Mouse (Mus musculus) limb, embryonic 13.5 days (tissue): Measurements from ENCODE around the gene Armc7. TPM values are rescaled to one million over a fixed set of nuclear protein-coding genes. Genes with fewer than 3 reads are reported as not detected.
"Not testable (repeated sequence)": the region's sequence is repeated elsewhere in the genome, so short reads cannot be mapped to it uniquely, and the experiment has no call there.

ENCODE experiments used
- ATAC-seq: fragments of 200-750 bp; cut with Nextera tagmentation; 2 replicates; pipeline ENCODE4 v1.8.0; 2017; ENCODE audit warnings: low read depth, moderate number of reproducible peaks, moderate TSS enrichment; ENCODE audit not compliant: low FRiP score
- H3K27ac ChIP-seq: fragments of 300-500 bp; sonication (generic); 2 replicates; pipeline ENCODE4 v1.5.1; 2015; ENCODE audit warnings: inconsistent platforms, mild to moderate bottlenecking, moderate library complexity
- H3K27me3 ChIP-seq: fragments of 300-500 bp; sonication (generic); 2 replicates; pipeline ENCODE4 v1.6.1; 2015; ENCODE audit warnings: mild to moderate bottlenecking, inconsistent platforms
- H3K36me3 ChIP-seq: fragments of 300-500 bp; sonication (generic); 2 replicates; pipeline ENCODE4 v1.6.1; 2015; ENCODE audit warnings: inconsistent platforms, mild to moderate bottlenecking, moderate library complexity
- H3K4me1 ChIP-seq: fragments of 300-500 bp; sonication (generic); 2 replicates; pipeline ENCODE4 v1.6.1; 2015; ENCODE audit warnings: inconsistent platforms
- H3K4me2 ChIP-seq: fragments of 300-500 bp; sonication (generic); replicated peaks from 2 replicates; pipeline ENCODE4 v1.6.1; 2015; ENCODE audit warnings: inconsistent platforms, mild to moderate bottlenecking, moderate library complexity
- H3K4me3 ChIP-seq: fragments of 300-500 bp; sonication (generic); 2 replicates; pipeline ENCODE4 v1.5.1; 2015; ENCODE audit warnings: moderate library complexity, mild to moderate bottlenecking, inconsistent platforms
- H3K9ac ChIP-seq: fragments of 300-500 bp; sonication (generic); 2 replicates; pipeline ENCODE4 v1.6.1; 2015; ENCODE audit warnings: mild to moderate bottlenecking, inconsistent platforms
- H3K9me3 ChIP-seq: fragments of 300-500 bp; sonication (generic); 2 replicates; pipeline ENCODE4 v1.6.1; 2016; ENCODE audit warnings: inconsistent platforms
- WGBS: fragments of 180-500 bp; shearing (Covaris S2); methylation state at CpG from one replicate; pipeline ENCODE4 v1.1.7; 2015; 5-methylcytosine and 5-hydroxymethylcytosine counted together
- polyA plus RNA-seq: library from polyadenylated mRNA; unstranded; fragments of >200 nt; fragmentation: Nextera tagmentation; extraction: Ambion mirVana; gene quantifications from 2 replicates; pipeline ENCODE4 v1.2.1, GENCODE M21; 2015

Armc7 gene
- polyA plus RNA-seq, 1 experiment from 2014 or later: 9.3 TPM

DNA sequence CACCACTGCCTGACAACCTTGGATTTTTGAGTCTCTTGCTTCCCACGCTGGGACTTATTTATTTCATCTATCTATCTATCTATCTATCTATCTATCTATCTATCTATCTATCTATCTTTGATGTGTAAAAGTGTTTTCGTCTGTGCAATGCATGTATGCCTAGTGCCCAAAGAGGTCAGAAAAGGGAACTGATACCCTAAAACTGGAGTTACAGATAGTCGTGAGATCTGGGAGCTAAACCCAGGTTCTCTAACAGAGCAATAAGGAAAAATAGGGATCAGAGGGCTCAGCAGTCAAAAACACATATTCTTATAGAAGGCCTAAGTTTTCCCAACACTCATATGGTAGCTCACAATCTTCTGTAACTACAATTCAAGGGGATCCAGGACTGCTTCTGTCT is 44.1 kb downstream of the Armc7 start:
- Histone ChIP-seq H3K9me3 (no peaks in the 10 kb centered on the region), H3K27me3 (no peaks in the 10 kb centered on the region), H3K36me3 (peaks cover 25% of the 10 kb centered on the region), H3K27ac (no peak overlapping the region), H3K4me3 (no peak overlapping the region), H3K4me2 (no peak overlapping the region), H3K4me1 (no peaks in the 10 kb centered on the region), H3K9ac (no peak overlapping the region)
- ATAC-seq: no peak
- 86% methylated on average over 3 of the region's 3 CpGs for whole genome bisulfite sequencing

DNA sequence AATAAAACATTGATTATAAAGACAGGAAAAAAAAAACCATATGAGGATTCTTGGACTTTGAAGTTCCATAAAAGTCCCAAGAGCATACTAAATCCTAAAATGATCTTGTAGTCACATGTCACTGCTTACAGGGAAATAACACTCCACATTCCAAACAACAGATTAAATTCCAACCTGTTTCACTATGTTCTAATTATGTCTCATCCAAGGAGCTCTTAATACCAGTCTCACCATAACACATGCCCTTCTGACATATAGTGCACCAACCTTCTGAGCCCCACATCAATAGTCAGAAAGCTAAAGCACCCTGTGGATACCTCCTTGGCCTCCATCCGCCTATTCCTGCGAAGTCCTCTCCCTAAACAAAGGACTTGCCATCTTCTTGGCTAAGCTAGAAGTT is 44.8 kb downstream of the Armc7 start:
- no peaks in the 10 kb centered on the region for H3K4me1 ChIP-seq
- no peak overlapping the region for H3K4me3 ChIP-seq
- no peaks in the 10 kb centered on the region for H3K27me3 ChIP-seq
- no peak overlapping the region for H3K27ac ChIP-seq
- no peak overlapping the region for H3K4me2 ChIP-seq
- no peaks in the 10 kb centered on the region for H3K9me3 ChIP-seq
- 74% methylated on average over 2 of the region's 2 CpGs for WGBS
- peaks cover 31% of the 10 kb centered on the region for H3K36me3 ChIP-seq
- ATAC-seq: no peak
- H3K9ac ChIP-seq: no peak overlapping the region

DNA sequence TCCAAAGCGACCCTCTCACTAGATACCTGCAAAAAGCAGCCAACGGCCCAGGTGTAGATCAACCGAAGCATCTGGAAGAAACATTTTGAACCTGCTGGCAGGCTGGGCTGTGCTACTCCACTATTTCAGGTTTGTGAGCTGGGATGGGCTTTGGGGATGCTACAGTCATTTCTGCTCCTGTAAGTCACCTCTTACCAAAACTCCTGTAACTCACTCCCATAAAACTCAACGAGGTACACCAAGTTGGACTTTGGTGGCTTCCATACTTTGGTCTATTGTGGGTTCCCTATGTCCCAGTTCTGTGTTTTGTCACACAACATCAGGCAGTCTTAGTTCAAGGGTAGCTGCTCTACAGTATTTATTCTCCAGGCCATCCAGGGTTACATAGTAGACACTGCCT is 45.6 kb downstream of the Armc7 start:
- Histone ChIP-seq H3K4me1 (no peaks in the 10 kb centered on the region), H3K4me2 (no peak overlapping the region), H3K27ac (no peak overlapping the region), H3K4me3 (no peak overlapping the region), H3K36me3 (peaks cover 40% of the 10 kb centered on the region), H3K27me3 (no peaks in the 10 kb centered on the region), H3K9ac (no peak overlapping the region), H3K9me3 (no peaks in the 10 kb centered on the region)
- 77% methylated on average over 4 of the region's 4 CpGs for WGBS
- ATAC-seq: no peak

DNA sequence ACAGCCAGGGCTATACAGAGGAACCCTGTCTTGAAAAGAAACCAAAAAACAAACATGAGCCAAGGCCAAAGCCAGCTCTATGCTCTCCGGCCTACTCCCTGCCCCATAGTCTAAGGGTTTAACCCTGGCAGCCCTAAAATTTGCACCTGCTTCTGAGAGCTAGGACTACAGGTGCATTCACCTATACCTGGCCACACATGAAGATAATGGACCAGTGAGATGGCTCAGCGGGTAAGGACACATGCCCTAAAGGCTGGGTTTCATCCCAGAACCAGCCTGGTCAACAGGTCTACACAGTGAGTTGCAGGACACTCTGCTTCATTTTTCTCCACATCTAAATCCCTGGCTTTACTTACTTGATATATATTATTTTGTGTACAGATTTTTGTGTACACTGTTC is 46.8 kb downstream of the Armc7 start:
- ATAC-seq: no peak

DNA sequence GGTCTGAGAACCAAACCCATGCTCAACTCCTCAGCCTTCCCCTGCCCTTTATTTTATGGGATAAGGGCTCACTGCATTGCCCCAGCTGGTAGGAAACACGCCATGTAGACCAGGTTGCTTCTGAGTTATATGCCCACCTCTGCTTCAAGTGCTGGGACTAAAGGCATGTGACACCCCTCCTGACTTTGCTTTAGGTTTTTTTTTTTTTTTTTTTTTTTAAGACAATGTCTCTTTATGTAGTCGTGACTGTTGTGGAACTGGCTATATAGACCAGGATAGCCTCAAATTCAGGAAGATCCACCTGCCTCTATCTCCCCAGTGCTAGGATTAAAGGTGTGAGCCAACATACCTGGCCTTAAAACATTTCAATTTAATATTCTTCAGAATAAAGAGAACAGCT is 47.2 kb downstream of the Armc7 start:
- H3K9me3 ChIP-seq: no peaks in the 10 kb centered on the region
- 77% methylated on average over 2 of the region's 2 CpGs for WGBS
- H3K27me3 ChIP-seq: no peaks in the 10 kb centered on the region
- no peak overlapping the region for H3K27ac ChIP-seq
- H3K4me2 ChIP-seq: no peak overlapping the region
- no peak overlapping the region for H3K4me3 ChIP-seq
- ATAC-seq: no peak
- H3K9ac ChIP-seq: no peak overlapping the region
- no peaks in the 10 kb centered on the region for H3K4me1 ChIP-seq
- H3K36me3 ChIP-seq: peaks cover 56% of the 10 kb centered on the region

More for the DNA sequence above, 46.8 kb downstream of the Armc7 start:
- no peak overlapping the region for H3K4me3 ChIP-seq
- H3K9ac ChIP-seq: no peak overlapping the region
- H3K4me1 ChIP-seq: no peaks in the 10 kb centered on the region
- 94% methylated on average over 2 of the region's 2 CpGs for WGBS
- no peaks in the 10 kb centered on the region for H3K9me3 ChIP-seq
- H3K27ac ChIP-seq: no peak overlapping the region
- H3K36me3 ChIP-seq: peaks cover 52% of the 10 kb centered on the region
- no peaks in the 10 kb centered on the region for H3K27me3 ChIP-seq
- H3K4me2 ChIP-seq: no peak overlapping the region

DNA sequence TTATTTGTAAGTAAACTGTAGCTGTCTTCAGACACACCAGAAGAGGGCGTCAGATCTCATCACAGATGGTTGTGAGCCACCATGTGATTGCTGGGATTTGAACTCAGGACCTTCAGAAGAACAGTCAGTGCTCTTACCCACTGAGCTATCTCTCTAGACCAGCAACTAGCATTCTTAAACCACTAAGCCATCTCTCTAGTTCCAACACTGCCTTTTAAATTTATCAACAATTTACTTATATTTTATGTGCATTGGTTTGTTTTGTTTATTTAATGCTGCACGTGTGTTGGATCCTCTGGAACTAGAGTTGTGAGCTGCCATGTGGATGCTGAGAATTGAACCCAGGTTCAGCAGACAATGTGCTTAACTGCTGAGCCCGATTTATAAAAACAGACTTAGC is 51.0 kb downstream of the Armc7 start:
- H3K9ac ChIP-seq, ATAC-seq, H3K9me3 ChIP-seq, H3K27ac ChIP-seq, H3K4me1 ChIP-seq, H3K27me3 ChIP-seq, H3K4me2 ChIP-seq, H3K4me3 ChIP-seq: not testable (repeated sequence)
- WGBS: 83% methylated on average over 3 of the region's 3 CpGs
- peaks cover 89% of the 10 kb centered on the region for H3K36me3 ChIP-seq

DNA sequence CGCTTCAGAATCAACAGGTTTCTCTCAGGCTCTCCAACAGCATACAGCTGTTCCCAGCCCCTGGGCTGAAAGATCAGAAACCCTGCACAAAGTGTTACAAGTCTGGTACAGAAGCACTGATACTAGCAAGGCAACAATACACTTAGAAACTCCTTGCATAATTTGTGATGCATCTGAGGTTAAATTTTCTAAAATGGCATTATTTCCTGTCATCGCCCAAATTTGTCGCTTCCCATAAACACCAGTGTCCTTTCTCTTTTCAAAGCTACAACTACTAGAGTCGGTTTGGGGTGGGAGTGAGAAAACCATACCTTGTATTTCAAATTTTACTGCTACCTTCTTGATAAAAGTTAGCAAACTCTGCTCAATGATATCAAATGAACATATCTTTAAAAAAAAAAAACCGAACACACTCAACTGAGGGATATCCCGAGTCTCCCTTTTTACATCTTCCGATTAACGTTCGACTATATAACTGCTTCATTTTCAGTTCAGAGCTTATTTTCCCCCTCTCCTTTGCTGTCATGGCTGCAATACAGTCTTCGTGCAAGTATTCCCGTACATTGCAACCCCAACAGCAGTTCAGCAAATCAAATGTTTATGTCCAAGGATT is 59.4 kb downstream of the Armc7 start:
- no peaks in the 10 kb centered on the region for H3K27me3 ChIP-seq
- 6% methylated on average over 11 of the region's 11 CpGs for WGBS
- H3K4me3 ChIP-seq: peak overlapping the region; percentile 84
- peaks cover 24% of the 10 kb centered on the region for H3K4me1 ChIP-seq
- no peak for ATAC-seq
- H3K27ac ChIP-seq: peak overlapping the region; percentile 100
- H3K36me3 ChIP-seq: peaks cover 42% of the 10 kb centered on the region
- peak overlapping the region; percentile 98 for H3K9ac ChIP-seq
- no peaks in the 10 kb centered on the region for H3K9me3 ChIP-seq
- peak overlapping the region; percentile 82 for H3K4me2 ChIP-seq

DNA sequence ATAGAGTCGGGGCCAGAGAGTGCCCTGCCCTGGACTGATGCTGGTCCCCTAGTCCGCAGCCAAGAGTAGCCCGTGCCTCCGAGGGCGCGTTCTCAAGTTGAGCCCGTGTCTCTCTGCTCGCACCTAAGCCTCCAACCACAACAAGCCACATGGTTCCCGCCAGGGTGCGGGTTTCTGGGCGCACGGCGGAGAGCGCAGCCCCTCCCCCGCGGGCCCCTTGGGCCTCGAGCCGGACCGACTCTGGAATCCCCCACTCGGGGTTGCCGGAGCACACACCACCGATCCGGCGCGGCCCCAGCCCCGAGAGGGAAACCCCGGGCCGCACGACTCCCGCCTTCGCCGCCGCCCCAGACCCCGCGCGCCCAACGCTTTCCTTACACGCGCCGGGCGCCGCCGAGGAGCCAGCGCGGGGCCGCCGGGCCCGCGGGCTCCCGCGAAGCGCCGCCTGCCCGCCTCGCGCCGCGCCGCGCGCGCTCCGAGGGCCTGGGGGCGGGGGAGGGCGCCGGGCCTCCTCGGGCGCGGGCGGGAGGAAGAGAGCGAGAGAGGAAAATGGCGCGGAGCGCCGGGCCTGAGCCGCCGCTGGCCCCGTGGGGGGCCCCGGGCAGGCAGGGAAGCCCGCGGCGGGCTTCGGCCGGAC is 60.1 kb downstream of the Armc7 start:
- Histone ChIP-seq H3K4me2 (peak overlapping the region; percentile 82), H3K27ac (peak overlapping the region; percentile 100), H3K27me3 (no peaks in the 10 kb centered on the region), H3K4me3 (peak overlapping the region; percentile 84), H3K4me1 (peaks cover 24% of the 10 kb centered on the region), H3K36me3 (peaks cover 36% of the 10 kb centered on the region), H3K9ac (peak overlapping the region; percentile 98), H3K9me3 (no peaks in the 10 kb centered on the region)
- peak; percentile 75 for ATAC-seq
- under 1% methylated on average over 65 of the region's 84 CpGs for WGBS

DNA sequence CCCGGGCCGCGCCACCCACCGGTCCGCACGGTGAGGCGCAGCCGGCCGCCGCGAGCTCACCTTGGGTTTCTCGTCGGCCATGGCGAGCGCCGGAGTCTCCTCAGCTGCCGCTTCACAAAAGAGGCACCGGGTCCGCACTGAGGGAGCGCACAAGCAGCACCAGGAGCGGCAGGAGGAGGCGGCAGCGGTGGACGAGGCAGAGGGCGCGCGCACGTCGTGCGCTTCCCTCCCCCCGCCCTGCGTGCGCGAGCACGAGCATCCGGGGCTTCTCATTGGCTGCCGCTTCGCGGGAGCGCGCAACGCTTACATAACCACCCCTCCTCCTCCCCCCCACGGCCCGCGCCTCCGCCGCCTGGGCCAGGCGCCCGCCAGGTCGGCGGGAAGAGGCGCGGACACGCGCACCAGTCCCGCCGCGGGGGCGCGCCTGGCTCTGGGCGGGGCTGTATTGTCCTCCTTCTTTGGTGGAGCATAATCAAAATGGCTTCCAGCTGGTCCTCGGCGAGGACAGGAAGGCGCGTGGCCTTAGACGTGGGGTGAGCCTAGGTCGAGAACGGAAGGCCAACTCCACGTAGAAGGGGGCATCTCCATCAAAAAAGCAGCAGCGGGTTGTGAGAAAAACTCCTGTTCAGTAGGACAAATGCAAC is 60.7 kb downstream of the Armc7 start, which contains the start of gene Sumo2:
Gene Sumo2 (minus strand): TSS at position 239 of the 644 bp plus-strand sequence.
- Histone ChIP-seq H3K27me3 (no peaks in the 10 kb centered on the region), H3K4me3 (peak within 1 kb of the TSS; percentile 84), H3K9ac (peak within 1 kb of the TSS; percentile 98), H3K27ac (peak within 1 kb of the TSS; percentile 100), H3K4me2 (peak within 1 kb of the TSS; percentile 82), H3K36me3 (peaks cover 30% of the 10 kb centered on the region), H3K9me3 (no peaks in the 10 kb centered on the region), H3K4me1 (peaks cover 24% of the 10 kb centered on the region)
- WGBS: under 1% methylated on average over 60 of the region's 70 CpGs
- ATAC-seq: peak; percentile 91

DNA sequence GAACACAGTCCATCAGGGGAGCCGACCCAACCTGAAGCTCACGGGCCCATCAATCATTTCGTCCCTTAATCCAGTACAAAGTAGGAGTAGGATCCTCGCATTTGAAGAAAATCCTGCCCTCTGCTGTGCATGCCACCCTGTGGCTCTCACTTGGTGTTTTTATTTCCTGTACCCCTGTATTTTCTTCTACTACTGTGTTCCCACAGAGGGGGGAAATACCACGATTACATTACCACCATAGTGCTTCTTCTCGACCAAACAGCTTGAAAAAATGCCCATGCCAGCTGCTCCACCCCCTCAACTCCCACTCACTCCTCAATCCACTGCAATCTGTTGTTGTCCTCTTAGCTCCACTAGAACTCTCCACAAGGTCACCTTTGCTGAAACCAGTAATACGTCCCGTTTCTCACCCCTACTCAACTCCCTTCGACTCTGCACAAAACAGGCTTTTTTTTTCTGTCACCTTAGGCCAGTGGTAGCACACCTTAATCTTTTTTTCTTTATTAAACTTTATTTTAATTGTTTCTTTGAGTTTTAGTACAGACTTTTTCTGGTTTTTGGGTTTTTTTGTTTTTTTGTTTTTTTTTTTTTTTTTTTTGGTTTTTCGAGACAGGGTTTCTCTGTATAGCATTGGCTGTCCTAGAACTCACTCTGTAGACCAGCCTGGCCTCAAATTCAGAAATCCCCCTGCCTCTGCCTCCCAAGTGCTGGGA is 61.5 kb downstream of the Armc7 start:
- no peak for ATAC-seq
- peaks cover 21% of the 10 kb centered on the region for H3K4me1 ChIP-seq
- H3K27me3 ChIP-seq: no peaks in the 10 kb centered on the region
- H3K4me2 ChIP-seq: peak overlapping the region; percentile 82
- WGBS: 84% methylated on average over 10 of the region's 10 CpGs
- peak overlapping the region; percentile 100 for H3K27ac ChIP-seq
- H3K9me3 ChIP-seq: no peaks in the 10 kb centered on the region
- H3K36me3 ChIP-seq: peaks cover 21% of the 10 kb centered on the region
- peak overlapping the region; percentile 55; the same call in 1 of the 2 replicates for H3K9ac ChIP-seq
- peak overlapping the region; percentile 84 for H3K4me3 ChIP-seq

DNA sequence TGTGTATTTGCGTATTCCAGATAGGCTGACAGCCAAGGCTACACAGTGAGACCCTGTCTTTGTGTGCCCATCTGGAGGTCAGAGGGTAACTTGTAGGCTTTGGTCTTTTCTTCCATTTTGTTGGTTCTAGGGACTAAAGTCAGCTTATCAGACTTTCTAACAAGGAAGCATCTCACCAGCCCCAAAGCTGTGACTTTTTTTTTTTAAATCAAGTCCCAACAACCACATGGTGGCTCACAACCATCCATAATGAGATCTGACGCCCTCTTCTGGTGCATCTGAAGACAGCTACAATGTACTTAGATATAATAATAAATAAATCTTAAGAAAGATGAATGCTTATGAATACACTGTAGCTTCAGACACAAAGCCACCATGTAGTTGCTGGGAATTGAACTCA is 62.6 kb downstream of the Armc7 start:
- no peak for ATAC-seq
- WGBS: 74% methylated on average over 2 of the region's 2 CpGs
- H3K27ac ChIP-seq: no peak overlapping the region
- no peak overlapping the region for H3K4me2 ChIP-seq
- H3K9ac ChIP-seq: no peak overlapping the region
- H3K4me3 ChIP-seq: no peak overlapping the region
- H3K9me3 ChIP-seq: no peaks in the 10 kb centered on the region
- no peaks in the 10 kb centered on the region for H3K27me3 ChIP-seq
- peaks cover 18% of the 10 kb centered on the region for H3K4me1 ChIP-seq
- peaks cover 11% of the 10 kb centered on the region for H3K36me3 ChIP-seq
